Mouse (Mus musculus) telencephalon, adult 2 months (tissue): ENCODE results near the gene Tgfbr3.
A peak's percentile ranks its signal among the peaks of the same experiment; 100 is the strongest.
"Not testable (repeated sequence)": the region's sequence is repeated elsewhere in the genome, so short reads cannot be mapped to it uniquely, and the experiment has no call there.

Experiments
- DNase-seq: peaks from one replicate; pipeline ENCODE4 v3.0.0-alpha.2; 2011; ENCODE audit warnings: low read depth, low spot score

Tgfbr3 gene

DNA sequence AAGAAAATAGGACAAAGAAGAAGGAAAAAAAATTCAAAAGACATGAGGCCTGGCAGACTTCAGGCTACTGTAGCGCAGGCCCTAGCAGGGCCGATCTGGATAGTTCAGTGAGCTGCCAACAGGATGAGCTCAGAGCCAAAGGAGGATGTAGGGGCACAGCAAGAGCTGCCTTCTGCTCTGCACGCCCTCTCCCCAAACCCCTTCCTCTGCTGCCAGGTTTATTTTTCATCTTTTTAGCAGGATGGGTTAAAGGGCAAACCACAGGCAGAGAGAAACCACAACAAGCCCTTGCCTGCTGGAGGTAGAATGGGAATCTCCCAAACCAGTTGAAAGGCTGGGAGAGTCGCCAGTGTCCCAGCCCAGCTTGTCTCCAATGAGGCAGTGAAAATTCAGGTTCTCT is 10.2 kb downstream of the Tgfbr3 start:
- no peak for DNase-seq

DNA sequence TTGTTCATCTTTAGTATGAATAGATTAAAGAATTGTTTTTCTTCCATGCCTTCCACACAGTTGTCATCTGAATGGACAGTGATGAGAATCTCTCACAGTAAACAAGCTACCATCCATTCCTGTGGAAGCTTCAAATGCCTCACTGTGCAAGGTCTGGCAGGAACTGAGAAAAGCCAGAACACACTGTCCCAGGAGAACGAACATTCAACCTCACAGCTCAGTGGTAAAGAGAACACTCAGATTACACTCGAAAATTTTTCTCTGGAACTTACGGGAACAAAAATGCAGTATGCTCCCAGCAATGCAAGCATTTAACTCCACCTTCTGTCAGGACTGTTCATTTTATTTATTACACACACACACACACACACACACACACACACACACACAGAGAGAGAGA is 13.2 kb downstream of the Tgfbr3 start:
- no peak for DNase-seq

DNA sequence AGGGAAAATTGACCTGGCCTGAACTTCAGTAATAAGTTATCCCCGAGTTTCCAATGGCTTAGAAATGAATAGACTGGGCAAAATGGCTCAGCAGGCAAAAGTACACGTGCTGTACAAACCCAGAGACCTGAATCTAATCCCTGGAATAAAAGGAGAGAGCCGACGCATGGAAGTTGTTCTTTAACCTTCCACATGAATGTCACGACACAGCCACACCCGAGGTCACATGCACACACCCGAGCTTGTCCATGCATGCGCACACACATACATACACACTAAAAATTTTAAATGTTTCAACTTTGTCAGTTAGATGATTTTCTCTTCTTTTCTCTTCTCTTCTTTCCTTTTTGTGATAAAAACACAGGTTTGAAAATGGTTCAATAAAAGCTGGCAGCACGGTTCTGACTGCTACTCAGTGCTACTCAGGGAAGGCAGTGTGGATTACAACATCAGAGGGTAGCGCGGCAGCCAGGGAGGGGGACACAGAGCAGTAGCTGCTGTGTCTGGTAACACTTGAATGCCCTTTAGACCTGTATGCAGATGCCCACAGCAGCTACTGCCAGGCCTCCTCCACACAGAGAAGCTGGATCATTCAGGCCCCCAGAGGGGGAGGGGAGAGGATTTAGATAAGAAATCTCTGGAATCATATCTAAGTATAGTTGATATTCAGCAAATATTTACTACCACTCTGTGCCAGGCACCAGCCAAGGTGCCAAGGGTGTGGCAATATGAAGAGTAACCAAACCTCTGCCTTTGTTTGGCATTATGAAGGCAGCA is 17.0 kb downstream of the Tgfbr3 start:
- no peak for DNase-seq

DNA sequence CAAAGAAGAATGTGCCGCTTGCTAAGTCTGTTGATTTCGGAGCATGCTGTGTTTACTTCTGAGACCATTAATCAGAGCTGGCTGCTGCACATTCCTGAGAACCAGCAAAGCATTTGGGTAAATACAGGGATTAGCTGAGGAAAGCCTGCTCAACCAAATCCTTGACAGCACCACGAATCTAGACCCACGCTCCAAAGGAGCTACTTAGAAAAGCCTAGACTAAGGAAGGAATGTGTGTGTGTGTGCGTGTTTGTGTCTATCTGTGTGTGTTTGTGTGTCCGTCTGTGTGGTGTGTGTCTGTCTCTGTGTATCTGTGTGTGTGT is 20.5 kb downstream of the Tgfbr3 start:
- DNase-seq, result no peak

DNA sequence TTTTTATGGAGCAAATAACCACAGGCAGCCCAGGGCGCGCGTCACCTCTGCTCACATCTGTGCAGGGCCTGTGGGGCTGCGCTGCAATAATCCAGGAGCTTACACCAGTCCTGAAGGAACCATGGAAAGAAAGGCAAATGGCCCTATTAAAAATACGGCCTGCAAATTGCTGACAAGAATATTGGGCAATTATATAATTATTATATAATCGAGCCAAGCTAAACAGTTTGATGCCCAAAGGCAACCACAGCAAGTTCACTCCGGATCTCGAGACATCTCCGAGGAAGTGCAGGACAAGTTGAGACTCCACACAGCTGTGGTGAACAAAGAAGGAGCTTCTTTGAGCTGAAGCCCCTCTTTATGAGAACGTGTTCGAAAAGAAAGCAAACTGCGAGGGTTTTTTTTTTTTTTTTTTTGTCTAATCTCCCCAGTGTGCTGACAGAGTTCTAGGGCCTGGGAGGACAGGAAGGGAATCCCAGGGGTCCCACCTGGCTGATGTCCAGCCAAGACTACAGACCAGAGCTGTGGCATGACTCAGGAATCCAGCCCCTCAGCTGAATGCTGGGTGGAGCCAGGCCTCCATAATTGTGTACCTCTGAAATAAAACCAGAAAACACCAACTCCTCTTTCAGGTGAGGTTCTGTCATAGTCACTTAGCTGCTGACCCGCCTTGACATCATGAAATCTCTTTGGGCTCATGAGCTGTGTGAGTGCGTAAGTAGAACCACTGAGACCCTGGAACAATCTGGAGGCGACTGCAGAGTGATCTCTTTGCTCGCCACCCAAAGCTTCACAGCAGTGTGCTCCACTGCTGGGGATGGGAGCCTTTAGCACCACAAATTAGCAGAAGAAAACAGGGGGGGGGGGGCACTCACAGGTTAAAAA is 21.1 kb downstream of the Tgfbr3 start:
- no peak for DNase-seq

DNA sequence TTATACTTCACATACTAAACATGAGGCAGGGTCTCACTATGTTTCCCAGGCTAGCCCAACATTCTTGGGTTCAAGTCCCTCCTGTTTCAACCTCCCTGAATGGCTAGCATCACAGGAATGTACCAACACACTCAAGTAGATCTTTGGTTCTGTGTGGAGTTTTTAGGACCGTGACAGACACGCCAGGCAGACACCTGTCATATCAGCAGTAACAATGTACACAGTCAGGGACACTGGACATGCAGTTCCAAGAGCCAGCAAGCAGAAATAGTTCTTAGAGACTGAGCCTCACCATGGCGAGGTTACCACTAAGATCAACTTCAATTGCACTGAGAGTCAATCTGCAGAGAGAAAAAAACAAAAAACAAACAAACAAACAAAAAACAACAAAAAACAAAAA is 22.9 kb downstream of the Tgfbr3 start:
- DNase-seq, result no peak

DNA sequence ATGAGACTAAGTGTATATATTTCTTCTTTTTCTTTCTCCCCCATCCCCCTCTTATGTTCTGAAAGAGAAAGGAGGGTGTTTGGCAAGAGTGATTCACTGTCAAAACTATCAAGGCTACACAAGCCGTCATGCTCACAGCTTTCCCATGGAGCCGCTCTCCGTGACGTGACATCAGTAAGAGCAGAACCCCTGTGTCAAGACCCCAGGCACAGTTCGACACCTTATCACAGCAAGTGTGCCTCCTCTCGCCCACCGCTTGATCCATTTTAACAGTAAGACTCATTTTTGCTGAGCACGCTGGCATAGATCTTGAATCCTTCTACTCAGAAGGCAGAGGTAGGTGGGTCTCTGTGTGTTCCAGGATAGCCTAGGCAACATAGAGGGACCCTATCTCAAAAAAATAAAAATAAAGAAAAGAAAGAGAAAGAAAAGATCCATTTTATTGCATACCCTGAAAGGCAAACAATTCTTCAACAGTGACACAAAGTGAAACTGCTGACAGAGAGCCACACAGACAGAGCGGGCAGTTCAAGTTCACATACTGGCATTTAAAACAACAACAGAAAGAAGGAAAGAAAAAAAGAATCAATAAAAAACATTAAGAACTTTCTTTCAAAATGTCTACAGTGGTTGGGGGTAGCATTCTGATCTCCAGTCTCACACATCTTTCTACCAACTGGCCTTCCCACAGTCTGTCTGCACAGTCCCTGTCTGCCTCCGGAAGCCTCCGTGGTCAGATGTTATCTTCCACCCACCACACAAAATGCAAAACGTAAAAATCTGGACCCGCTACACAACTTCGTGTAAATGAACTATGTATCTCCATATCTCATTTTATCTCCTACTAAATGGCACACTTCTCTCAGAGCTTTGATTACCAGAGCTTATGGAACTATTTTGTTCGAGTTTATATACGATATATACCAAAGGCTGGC is 24.7 kb downstream of the Tgfbr3 start:
- DNase-seq, result no peak

DNA sequence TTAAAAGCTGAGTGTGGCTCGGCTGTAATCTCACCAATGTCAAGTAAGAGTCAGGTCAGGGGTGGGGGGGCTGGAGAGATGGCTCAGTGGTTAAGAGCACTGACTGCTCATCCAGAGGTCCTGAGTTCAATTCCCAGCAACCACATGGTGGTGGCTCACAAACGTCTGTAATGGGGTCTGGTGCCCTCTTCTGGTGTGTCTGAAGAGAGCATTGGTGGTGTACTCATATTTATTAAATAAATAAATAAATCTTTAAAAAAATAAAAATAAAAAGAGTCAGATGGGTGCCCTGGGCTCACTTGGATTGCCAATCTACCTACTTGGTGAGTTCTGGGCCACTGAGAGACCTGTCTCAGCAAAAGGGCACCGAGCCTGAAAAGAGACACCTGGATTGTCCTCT is 25.6 kb downstream of the Tgfbr3 start:
- no peak for DNase-seq

DNA sequence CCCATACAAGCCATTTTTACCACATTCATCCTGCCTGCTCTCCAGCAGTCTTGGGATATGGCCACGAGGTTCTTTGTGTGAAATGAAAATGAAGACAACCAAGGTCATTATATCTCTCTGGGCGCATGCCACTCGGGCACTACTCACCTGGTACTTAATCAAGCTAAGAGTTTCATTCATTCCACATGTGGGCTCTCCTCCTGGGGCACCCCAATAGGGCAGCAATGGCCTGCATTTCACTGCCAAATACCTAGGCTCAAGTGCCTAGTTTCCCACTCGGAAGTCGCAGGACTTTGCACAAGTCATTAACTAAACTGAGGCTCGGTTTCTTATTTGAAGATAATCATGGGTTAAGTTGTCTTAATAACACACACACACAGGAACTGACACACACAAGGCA is 27.5 kb downstream of the Tgfbr3 start:
- DNase-seq, result no peak

DNA sequence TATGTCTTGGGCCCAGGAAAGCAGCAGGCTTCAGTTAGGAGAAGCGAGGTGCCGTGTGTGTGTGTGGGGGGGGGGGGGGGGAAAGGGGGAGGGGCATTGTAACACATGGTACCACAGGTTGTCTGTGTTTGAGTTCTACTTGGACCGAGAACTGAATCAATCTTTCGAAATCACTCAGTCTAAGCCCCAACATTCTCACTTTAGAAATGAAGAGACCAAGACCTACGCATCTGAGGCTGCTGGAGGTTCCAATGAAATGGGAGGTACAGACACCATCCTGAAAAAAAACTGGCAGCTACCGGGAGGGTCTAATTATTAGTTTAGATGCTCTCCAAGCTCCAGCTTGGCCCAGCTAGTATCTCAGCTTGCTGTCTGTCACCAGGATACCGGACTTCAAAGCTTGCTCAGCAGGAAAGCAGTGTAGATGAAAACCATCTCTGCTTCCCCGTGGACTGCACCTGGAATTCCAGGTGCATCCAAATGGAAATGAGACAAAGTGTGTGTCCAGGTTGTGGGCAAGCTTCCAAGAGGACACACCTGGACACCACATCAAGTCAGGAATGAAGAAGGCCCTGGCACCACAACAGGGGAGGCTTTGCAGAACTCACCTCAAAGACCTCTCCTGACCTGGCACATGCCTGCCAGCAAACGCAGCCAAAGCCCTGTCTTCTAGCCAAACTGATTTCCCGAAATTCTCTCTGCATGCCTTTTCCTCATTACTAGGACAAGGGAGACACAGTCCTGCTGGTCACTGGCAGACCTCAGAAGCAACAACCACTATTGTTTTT is 28.5 kb downstream of the Tgfbr3 start:
- no peak for DNase-seq

DNA sequence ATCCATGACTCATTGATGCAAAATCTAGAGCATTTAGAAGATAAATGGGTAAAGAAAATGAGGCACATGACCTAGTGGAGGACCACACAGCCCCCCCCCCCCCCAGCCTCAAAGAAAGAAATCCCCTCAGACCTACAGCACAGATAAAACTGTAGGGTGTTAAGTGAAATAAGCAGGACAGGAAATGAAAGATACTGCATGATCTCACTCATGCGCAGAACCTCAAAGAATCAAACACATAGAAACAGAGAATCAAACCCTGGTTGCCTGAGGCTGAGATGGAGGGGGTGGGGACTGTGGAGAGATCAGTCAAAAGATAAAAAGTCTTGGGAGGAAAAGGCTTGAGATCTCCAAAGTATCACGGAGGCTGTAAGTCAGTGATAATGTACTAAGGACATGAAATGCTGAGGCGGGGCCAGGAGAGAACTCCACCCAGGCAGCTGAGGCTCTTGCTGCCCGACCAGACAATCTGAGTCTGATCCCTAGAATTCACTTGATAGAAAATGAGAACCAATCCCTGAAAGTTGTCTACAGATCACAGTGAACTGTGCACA is 29.9 kb downstream of the Tgfbr3 start:
- no peak for DNase-seq

DNA sequence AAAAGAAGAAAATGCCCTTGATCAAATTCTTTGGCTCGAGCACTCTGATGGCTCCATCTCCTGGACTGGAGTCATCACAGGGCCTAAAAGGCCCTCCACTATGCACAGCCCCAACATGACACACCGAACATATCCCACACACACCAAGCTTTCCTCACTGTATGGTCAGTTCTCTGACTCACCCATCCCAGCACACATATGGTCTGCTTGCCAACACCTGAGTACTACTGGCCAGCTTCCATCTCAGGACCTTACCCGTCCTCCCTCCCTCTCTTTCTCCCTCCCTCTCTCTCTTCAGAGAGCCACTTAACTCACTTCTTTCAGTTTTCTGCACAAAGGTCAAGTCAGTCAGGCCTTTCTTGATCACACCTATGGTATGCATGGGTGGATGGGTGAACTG is 36.0 kb downstream of the Tgfbr3 start:
- DNase-seq, result no peak

DNA sequence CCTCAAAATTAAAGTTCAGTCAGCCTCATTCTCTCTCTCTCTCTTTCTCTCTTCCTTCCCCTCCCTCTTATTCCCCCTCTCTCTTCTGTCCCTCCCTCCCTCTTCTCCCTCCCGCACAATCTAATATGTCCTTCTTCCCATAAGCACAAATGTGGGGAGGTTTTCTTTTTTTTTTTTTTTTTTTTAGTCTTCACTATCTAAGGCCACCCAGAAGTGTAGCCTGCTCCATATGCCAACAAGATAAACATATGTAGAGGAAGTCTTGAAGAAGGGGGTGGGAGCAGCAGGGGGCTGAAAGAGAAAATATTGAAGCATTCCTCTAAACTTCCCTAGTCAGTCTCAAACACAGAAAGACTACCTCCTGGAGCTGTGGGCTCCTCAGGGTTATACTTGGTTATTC is 37.0 kb downstream of the Tgfbr3 start:
- no peak for DNase-seq

DNA sequence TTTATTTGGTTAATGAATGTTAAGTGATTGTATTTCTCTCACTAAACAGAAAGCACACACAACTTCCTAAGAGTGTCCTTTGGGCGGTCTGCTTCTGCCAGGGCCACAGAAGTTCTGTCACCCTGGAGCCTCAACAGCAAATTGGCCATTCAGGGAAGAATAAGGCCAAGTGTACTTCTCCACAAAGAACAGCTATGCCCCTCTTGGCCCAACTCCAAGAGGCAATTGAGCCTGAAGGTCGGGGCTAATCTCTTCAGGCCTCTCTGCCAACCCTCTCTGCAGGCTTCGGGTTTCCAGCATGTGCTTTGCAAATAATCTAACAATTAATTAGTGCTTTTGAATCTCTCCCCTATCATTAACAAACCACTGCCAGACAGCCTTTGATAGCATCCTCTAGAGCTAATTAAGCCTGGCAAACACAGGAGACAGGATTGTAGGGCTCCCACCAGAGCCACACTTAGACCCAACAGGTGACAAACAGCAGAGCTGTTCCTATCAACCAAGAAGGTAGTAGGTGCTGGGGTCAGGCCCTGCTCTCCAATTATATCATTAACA is 37.6 kb downstream of the Tgfbr3 start:
- peak; percentile 21 for DNase-seq

DNA sequence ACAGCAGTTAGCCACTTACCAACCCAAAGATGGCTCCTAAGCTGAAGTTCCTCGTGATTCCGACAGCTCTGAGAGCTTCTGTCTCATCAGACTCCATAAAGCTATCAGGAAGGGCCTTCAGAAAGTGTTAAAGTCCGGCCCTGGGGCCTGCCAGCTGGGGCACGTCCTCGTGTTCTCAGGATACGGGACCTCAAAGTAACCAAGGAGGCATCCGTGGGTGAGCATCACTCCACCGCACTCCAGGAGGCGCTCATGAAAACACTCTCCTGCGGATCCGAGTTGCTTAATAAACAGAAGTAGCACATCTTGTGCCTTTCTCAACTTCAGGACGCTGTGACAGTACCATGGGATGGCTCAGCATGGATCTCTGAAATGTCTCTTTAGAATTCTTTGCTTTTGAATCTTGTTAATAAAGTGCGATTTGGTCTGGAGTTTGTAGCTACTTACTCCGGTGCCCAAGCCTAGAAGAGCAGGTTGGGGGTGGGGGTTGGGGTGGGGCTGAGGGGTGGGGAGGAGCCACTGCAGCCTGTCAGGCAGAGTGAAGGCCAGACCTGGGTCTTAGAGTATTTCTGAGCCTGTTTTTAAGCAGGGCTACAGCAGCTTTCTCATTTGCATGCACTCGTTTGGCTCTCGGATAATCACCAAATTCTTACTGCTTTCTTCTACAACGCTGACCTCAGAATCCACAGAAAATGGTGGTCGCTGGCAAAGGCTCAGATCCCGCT is 38.7 kb downstream of the Tgfbr3 start:
- DNase-seq, result no peak

DNA sequence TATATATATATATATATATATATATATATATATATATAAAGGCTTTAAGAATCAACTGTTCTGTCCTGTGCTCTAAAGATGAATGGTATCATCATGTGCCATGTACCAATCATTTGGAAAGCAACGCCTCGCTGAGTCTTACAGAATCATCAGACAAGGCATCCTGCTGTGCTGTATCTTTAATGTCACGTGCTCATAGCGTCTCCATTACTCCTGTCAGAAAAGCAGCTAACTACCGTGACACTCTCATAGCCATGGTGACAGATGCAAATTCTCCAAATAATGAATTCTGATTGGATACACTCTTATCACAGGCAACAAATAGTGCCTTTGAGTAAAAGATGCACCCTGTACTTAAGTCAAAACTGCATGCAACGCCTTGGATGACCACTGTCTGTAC is 40.7 kb downstream of the Tgfbr3 start:
- DNase-seq, result no peak

DNA sequence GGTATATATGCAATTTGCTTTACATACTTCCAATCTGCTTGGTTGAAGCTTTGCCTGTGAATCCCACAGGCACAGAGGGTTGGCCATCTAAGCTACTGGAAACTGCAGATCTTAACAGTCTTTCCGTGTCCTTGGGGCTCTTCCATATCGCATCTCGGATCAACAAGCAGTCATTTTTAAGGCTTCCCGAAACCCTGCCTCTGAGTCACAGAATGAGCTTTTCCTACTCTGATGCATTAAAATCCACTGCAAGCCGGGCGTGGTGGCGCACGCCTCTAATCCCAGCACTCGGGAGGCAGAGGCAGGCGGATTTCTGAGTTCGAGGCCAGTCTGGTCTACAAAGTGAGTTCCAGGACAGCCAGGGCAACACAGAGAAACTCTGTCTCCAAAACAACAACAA is 41.1 kb downstream of the Tgfbr3 start:
- not testable (repeated sequence) for DNase-seq

DNA sequence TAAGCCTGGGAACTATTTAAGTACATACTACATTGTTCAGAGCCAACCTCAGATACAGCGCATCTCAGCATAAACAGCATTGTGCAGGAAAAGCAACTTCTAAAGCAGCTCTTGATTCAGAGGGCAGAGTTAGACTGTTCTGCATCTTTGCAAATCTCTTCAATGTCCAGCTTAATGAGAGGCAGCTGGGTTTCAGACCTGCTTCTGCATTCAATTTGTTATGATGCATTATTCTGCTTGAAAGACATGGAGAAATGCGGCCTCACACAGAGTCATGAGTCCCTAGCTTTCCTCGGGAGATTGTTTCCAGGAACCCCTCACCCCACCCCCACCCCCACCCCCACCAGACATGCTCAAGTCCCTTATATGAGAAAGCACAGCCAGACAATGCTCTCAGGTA is 41.6 kb downstream of the Tgfbr3 start:
- DNase-seq, result no peak

DNA sequence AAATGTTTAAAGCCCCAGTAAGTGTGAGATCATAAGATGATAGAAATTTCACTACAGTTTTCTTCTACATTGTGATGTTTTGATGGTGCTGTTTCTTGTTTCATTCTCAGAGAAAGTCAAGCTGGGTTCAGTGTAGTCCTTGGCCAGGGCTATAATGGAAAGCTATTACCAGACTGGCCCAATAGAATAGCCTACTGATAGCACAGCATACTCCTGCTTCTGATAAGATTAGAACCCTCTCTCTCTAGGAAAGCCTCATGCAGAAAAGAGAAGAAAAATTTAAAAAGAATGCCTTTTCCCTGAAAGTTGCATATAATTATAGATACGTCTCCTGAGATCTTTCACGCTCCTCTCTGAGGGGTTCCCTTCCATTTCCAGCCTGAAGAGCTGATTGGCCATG is 46.0 kb downstream of the Tgfbr3 start:
- DNase-seq, result no peak

DNA sequence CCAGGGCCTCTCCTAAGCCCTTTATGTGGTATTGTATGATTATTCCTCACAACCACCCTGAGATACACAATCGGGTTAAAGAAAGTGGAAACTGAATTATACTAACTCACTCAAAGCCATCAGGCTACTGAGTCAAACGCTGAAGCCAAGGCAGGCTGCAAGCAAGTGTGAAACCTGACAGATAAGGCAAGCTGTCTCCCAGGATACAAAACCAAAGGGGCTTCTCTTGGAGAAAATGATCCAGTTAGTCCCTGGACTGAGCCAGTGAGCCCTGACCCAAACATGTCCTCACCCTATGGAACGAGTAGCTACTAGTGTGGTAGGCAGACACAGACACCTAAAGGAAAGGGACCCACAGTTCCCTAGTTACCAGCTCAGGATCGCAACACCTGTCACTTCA is 46.4 kb downstream of the Tgfbr3 start:
- no peak for DNase-seq
